Mouse (Mus musculus) right cerebral cortex, postnatal 4 days (tissue): ENCODE results near the gene Cass4.

Source experiments
- DNase-seq: peaks from one replicate; pipeline ENCODE4 v3.0.0-alpha.2; 2022

The Cass4 gene

DNA sequence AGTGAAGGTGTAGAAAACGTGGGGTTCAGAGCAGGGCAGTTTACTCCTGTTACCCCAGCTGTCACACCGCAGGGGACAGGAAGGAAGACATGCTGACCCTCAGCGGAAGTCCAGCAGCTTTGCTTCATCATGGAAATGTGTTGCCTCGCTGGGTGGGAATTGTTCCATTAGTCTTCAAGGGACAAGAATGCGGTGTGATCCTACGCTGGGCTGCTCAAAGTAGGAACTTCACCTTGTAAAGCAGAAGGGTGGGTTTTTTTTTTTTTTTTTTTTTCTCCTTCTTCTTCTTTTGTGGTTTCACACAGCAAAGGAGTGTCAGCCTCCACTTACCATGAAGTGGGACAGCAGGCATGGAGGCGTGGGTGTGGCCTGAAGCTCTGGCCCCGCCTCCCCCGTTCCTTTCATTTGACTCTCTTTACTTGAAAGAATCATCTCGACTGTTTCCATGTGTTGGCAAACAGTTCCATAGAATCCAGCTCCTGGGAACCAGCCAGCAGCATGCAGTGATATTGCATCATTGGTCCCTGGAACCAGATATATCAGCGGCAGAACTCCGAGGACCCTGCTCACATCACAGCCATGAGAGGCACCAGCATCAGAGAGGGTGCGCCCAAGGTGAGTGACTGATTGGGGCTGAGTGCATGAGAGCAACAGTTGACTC is at the start of gene Cass4:
TSS of gene Cass4 (plus strand) at position 404 of the 661 bp plus-strand sequence.
- no peak for DNase-seq

GRCm38 (mm10) chr2:172344669-172345068 is 48.9 kb upstream of the Cass4 start:
- no peak for DNase-seq

GRCm38 (mm10) chr2:172345258-172345738 is 48.3 kb upstream of the Cass4 start, which contains the start of gene Fam210b:
Gene Fam210b (plus strand): TSS chr2:172345565.
- DNase-seq = peak; percentile 88

- DNase-seq = peak; percentile 30
These were observed 47.3 kb upstream of the Cass4 start for GRCm38 (mm10) chr2:172346034-172346929.

GRCm38 (mm10) chr2:172346933-172347611 is 46.5 kb upstream of the Cass4 start:
- DNase-seq = no peak

DNA sequence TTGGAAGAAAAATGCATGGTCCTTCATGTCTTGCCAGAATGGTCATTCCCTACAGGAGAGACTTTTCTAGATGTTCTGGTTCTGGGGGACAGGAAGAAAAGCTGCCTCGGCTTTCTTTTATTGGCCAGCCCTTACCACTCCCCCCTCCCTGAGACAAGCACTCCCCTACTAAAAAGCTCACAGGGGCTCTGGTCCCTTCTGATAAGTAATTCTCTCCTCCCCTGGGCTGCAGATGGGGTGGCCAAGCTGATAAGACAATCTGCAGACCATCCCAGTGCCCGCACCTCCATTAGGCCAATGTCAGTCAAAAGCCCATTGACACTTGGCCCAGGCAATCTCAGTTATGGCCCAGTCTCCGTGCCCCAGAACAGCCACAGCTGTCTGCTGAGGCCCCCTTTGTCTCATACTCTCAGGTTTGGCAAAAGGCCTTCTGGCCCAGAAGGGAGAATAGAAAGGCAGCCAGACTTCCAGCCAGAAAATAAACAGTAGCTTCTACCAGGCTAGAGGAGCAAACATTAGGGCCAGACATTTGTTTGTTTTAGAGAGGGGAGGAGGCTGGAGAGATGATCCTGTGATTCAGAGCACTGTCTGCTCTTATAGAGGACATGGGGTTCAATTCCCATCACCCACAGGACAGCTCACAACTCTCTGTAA is 45.2 kb upstream of the Cass4 start:
- DNase-seq = no peak

- DNase-seq = no peak
These were observed 43.8 kb upstream of the Cass4 start for GRCm38 (mm10) chr2:172349776-172350175.

DNA sequence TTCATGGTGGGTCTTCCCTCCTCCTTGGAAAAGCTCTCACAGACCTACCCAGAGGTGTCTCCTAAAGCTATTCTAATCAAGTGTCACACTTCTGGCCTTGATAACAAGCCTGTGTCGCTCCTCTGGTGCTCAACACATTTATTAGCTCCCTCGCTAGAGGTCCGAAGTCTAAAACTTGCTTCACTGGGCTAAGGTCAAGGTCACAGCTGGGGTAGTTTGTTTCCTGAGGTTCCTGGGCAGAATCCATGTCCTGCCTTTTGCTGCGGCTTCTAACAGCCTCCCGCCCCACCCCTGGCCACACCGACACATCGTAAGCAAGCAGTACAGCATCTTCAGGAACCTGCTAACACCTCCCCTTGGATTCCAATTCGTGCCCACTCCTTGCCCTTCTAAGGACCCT is 42.8 kb upstream of the Cass4 start:
- DNase-seq = no peak

DNA sequence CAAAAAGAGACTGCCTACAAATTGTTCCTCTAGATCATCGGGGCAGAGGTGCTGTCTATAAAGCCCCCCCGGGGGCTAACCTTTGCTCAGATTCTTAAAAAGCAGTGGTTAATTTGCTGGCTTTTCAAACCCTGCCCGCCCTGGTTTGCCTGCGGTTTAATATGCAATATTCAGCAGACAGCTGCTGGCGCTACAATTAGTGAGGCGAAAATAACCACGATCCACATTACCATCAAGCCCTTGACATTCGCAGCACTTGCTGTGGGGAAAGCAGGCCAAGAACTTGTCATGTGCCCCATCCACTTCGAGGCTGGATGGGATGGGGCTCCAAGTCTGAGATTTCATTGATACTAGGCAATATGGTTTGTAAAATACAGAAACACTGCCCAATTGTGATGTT is 40.4 kb upstream of the Cass4 start:
- no peak for DNase-seq

- DNase-seq = no peak
These were observed 38.8 kb upstream of the Cass4 start for GRCm38 (mm10) chr2:172354761-172355160.

GRCm38 (mm10) chr2:172355833-172356232 is 37.8 kb upstream of the Cass4 start:
- no peak for DNase-seq

DNA sequence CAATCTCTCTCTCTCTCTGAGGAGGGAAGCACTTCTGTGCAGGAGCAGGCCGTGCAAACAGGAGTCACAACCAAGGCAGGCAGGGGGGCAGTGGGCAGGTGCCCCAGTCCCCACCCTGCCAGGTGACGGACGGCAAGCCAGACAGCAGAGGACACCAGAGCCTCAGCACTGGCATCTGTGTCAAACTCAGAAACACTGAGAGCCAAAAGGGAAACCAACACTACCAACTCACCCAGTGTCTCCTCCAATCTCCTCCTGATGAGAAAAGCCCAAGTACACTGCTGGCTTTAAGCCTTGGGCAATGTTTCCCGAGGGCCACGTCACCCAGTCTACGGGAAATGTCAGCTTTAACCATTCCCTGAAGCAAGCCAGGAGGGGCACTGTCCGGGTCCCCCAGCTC is 30.4 kb upstream of the Cass4 start:
- no peak for DNase-seq

DNA sequence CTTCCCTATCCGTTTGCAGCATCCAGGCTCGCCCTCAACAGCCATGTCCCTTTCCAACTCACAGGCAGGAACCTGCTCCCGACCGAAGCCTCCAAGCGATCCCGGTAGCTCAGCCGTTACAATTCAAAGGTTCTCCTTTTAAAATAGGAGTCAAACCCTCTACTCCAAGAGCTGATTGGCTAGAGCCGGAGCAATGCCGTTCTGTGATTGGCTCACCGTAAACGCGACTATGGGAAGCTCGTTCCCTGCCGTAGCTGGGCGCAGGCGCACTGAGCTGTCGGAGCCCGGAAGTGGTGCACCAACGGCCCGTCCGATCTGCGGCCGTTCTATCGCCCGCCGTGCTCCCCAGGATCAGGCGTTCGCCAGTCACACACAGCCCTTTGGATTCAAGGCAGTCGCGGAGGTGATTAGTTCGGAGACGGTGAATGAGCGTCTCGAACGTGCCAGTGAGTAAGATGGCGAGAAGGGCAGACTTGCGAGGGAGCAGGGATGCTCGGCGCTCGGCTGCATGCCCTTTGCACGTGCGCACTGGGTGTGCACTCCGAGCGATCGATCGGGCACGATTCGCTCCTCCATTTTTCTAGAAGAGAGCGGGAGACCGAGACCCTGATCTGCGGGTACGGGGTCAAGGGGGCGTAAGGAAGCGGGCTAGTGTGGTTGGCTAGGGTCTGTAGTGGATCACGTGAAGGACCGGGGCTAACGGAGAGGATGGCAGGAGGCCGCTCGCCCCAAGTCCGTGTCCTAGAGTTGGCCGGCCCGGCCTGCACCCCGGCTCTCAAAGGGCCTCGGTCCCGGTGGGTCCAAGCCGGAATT is 23.0 kb upstream of the Cass4 start, which contains the start of the genes Aurka and Cstf1:
TSS of gene Aurka (minus strand) at position 125 of the 813 bp plus-strand sequence.
TSS of gene Cstf1 (plus strand) at position 271 of the 813 bp plus-strand sequence.
- DNase-seq = peak; percentile 91

DNA sequence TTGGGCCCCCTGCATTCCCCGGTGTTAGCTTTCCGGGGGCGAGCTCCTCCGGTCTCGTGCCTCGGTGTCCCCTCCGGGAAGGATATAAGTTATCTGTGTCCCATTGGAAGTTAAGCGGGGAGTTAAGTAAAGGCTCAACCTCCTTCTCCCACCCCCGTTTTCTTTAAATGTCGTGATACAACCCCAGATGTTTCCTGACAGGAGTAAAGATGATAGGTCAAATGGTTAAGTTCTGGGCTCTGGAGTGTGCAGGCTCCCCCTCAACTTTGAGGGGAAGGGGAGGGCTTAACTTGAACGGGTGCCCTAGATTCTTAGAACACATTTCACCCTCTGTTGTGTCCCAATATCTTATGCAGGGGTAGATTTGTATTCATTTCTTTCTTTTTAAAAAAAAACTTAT is 22.3 kb upstream of the Cass4 start:
- no peak for DNase-seq

- DNase-seq = no peak
These were observed 17.0 kb upstream of the Cass4 start for GRCm38 (mm10) chr2:172376551-172376950.

DNA sequence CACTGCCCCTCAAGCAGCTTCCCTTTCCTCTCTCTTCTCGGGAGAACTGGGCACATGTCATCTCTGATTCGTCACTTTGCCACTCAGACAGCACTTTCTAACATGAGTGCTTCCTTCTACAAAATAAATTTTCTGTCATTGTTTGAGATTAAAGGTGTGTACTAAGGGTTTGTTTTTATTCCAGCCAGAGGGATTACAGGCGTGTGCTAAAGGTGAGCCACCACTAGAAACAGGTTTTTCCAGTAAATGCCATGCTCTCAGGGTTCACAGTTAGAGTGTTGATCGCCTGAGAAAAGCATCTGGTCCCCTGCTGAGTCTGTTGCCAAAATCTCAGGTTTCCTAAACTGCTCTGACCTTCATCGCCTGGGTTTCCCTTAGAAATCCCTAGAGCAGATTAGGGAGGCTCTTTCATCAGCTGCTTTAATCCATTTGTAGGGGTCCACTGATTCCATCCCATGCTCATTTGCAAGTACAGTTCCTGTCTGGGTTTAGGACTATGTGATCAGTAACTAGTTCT is 16.5 kb upstream of the Cass4 start:
- no peak for DNase-seq

- peak; percentile 26 for DNase-seq
These were observed 15.3 kb upstream of the Cass4 start for GRCm38 (mm10) chr2:172378332-172378731.

GRCm38 (mm10) chr2:172380513-172380912 is 13.1 kb upstream of the Cass4 start:
- no peak for DNase-seq

GRCm38 (mm10) chr2:172381341-172381740 is 12.3 kb upstream of the Cass4 start:
- no peak for DNase-seq

DNA sequence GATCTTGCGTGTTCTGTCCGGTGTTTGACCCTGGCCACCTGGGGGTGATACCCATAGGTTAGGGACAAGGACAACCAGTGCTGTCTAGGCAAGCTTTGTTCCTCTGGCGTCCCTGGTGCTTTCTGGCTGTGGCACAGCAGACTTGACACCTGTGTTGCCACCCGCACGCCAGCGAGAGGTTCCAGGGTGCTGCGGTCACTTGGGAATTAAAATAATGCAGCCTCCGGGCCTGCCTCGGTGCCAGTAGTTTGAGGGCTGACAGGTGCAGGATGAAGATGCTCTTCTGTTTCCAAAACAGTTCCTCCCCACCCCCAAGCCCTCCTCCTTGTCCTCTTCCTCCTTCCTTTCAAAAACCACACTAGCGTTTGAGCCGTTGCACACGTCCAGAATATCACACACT is 11.7 kb upstream of the Cass4 start:
- no peak for DNase-seq

- no peak for DNase-seq
These were observed 8.9 kb upstream of the Cass4 start for GRCm38 (mm10) chr2:172384715-172385114.
